Mouse (Mus musculus): ENCODE data around the gene Cdc42ep3.

- no peak for TF ChIP-seq POLR2A (IDR thresholded peaks at IDR 0.05; ENCODE audit: insufficient read depth, low read depth, low read length)
- TF ChIP-seq CTCF (IDR thresholded peaks at IDR 0.05), result no peak
Observed at GRCm38 (mm10) chr17:79303238-79303637, 51.7 kb downstream of the Cdc42ep3 start.
